Mouse (Mus musculus) midbrain, embryonic 13.5 days (tissue): ENCODE results near the gene Zdhhc19. TPM values are rescaled to one million over a fixed set of nuclear protein-coding genes. Genes with fewer than 3 reads are reported as not detected.

Source experiments
- ATAC-seq: fragments of 200-750 bp; cut with Nextera tagmentation; 2 replicates; pipeline ENCODE4 v1.8.0; 2017; ENCODE audit warnings: mild to moderate bottlenecking, moderate TSS enrichment, moderate library complexity
- H3K27ac ChIP-seq: fragments of 300-500 bp; sonication (generic); 2 replicates; pipeline ENCODE4 v1.5.1; 2015; ENCODE audit warnings: inconsistent platforms, mild to moderate bottlenecking, moderate library complexity
- H3K27me3 ChIP-seq: fragments of 300-500 bp; sonication (generic); 2 replicates; pipeline ENCODE4 v1.6.1; 2015; ENCODE audit warnings: mild to moderate bottlenecking, inconsistent platforms
- H3K36me3 ChIP-seq: fragments of 300-500 bp; sonication (generic); 2 replicates; pipeline ENCODE4 v1.6.1; 2015; ENCODE audit warnings: mild to moderate bottlenecking, inconsistent platforms
- H3K4me1 ChIP-seq: fragments of 300-500 bp; sonication (generic); replicated peaks from 2 replicates; pipeline ENCODE4 v1.6.1; 2015; ENCODE audit warnings: inconsistent platforms
- H3K4me2 ChIP-seq: fragments of 300-500 bp; sonication (generic); replicated peaks from 2 replicates; pipeline ENCODE4 v1.6.1; 2015; ENCODE audit warnings: moderate library complexity, mild to moderate bottlenecking, inconsistent platforms
- H3K4me3 ChIP-seq: fragments of 300-500 bp; sonication (generic); replicated peaks from 2 replicates; pipeline ENCODE4 v1.5.1; 2015; ENCODE audit warnings: mild to moderate bottlenecking, inconsistent platforms
- H3K9ac ChIP-seq: fragments of 300-500 bp; sonication (generic); replicated peaks from 2 replicates; pipeline ENCODE4 v1.6.1; 2015; ENCODE audit warnings: mild to moderate bottlenecking, inconsistent platforms
- H3K9me3 ChIP-seq: fragments of 300-500 bp; sonication (generic); 2 replicates; pipeline ENCODE4 v1.6.1; 2016; ENCODE audit warnings: mild to moderate bottlenecking, inconsistent platforms
- WGBS: fragments of 180-500 bp; shearing (Covaris S2); methylation state at CpG from one replicate; pipeline ENCODE4 v1.1.7; 2015; 5-methylcytosine and 5-hydroxymethylcytosine counted together
- polyA plus RNA-seq: library from polyadenylated mRNA; unstranded; fragments of >200 nt; fragmentation: Nextera tagmentation; extraction: Ambion mirVana; gene quantifications from 2 replicates; pipeline ENCODE4 v1.2.1, GENCODE M21; 2015

Zdhhc19 gene
- polyA plus RNA-seq, 1 experiment from 2014 or later, result not detected

DNA sequence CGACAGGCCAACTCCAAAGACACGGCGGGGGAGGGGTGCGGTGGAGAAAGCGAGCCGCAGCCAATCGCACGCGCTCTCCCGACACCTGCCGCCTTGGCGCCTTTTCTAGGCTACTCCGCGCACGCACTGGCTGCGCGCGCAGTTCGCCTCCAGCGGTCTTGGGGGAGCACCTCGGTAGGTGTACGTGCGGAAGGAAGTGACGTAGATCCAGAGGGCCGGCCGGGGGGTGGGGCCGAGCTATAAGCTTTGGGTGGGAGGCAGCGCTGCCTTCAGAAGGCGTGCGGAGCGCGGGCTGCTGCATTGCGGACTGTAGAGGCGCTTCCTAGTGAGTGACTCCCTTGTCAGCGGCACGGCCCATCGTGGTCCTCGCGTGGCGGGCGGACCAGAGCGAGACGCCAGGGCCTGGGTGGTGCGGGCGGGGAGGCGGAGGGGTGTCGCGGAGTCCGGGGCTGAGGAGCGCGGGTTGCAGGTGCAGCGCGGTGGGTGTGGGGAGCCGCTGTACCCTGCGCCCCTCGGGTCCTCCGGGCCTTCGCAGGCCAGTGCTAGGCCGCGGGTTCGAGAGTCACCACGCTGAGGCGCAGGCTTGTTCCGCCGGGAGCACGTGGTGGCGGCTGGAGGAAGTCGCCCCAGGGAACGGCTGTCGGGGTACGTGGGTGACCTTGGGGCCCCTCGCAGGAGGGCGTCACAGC lies 112.8 kb downstream of the Zdhhc19 start, which contains the start of gene Tfrc:
TSS of gene Tfrc (plus strand) at position 209 of the 689 bp plus-strand sequence.
- H3K4me3 ChIP-seq, result peak within 1 kb of the TSS; percentile 88
- peak within 1 kb of the TSS; percentile 89 for H3K9ac ChIP-seq
- H3K4me1 ChIP-seq, result peaks cover 21% of the 10 kb centered on the region
- peaks cover 15% of the 10 kb centered on the region for H3K27me3 ChIP-seq
- peak within 1 kb of the TSS; percentile 95 for H3K27ac ChIP-seq
- WGBS, result under 1% methylated on average over 72 of the region's 73 CpGs
- ATAC-seq, result peak; percentile 100
- peak within 1 kb of the TSS; percentile 70 for H3K4me2 ChIP-seq
- H3K36me3 ChIP-seq, result no peaks in the 10 kb centered on the region
- no peaks in the 10 kb centered on the region for H3K9me3 ChIP-seq

DNA sequence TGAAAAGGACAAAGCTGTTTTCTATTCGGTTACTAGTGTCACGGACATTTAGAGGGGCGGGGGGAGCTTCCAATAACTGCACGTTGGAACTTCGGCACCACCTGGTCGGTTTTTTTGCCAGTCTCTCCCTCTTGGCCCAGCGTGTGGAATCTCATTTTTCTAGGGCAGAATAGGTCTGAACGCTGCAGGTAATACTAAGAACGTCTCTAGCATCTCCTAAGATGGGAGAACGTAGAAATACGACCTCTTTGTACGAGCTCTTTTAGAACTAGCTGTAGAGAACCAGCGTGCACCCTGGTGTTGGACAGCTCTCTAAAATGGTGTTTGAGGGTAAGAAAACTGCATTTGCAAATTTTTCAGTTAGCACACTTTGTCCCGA lies 113.3 kb downstream of the Zdhhc19 start:
- Histone ChIP-seq H3K4me3 (peak overlapping the region; percentile 88), H3K4me2 (peak overlapping the region; percentile 70)
- WGBS, result under 1% methylated on average over 14 of the region's 14 CpGs

DNA sequence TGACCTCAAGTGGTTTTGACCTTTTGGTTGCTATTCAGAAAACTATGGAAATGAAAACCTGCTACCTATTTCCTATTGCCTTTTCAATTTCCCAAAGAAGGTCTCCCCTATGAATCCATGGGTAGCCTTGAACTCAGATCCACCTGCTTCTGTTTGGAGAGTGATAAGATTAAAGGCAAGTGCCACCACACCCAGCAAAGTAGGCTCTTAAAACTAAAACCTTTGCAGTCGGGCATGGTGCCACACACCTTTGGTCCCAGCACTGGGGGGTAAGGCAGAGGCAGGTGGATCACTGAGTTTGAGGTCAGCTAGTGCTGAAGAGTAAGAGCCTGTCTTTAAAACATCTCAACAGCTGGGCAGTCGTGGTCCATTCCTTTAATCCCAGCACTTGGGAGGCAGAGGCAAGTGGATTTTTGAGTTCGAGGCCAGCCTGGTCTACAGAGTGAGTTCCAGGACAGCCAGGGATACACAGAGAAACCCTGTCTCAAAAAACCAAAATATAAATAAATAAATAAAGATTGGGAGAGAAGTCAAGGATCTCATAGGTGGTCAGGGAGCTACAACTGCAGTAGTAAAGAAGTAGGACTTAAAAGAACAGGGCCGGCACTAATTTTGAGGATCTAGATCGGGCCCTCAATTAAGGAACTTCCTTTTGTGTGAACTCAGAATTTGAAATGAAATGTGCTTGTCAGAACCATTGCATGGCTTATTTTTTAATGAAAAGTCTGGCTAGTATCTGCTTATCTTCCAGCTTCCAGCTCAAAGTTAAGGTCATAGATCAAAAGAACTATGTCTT lies 114.6 kb downstream of the Zdhhc19 start:
- Histone ChIP-seq H3K4me3 (peak overlapping the region; percentile 88), H3K9me3 (no peaks in the 10 kb centered on the region), H3K9ac (no peak overlapping the region), H3K36me3 (peaks cover 11% of the 10 kb centered on the region), H3K4me1 (peaks cover 21% of the 10 kb centered on the region), H3K27ac (no peak overlapping the region), H3K27me3 (peaks cover 8% of the 10 kb centered on the region), H3K4me2 (peak overlapping the region; percentile 70)
- ATAC-seq, result no peak
- WGBS, result 71% methylated on average over 5 of the region's 5 CpGs

More for the DNA sequence above, 113.3 kb downstream of the Zdhhc19 start:
- peaks cover 15% of the 10 kb centered on the region for H3K27me3 ChIP-seq
- H3K4me1 ChIP-seq, result peaks cover 21% of the 10 kb centered on the region
- H3K9ac ChIP-seq, result peak overlapping the region; percentile 89
- peak overlapping the region; percentile 95 for H3K27ac ChIP-seq
- H3K9me3 ChIP-seq, result no peaks in the 10 kb centered on the region
- peaks cover under 1% of the 10 kb centered on the region for H3K36me3 ChIP-seq
- no peak for ATAC-seq

Other genes starting within 250 kb of the Zdhhc19 start
- gene Fbxo45, start 249.1 kb upstream of the Zdhhc19 start, polyA plus RNA-seq, result 8.3 and 8.4 TPM in 2 replicates
- 15.6 and 16.2 TPM in 2 replicates for gene Wdr53, start 249.0 kb upstream of the Zdhhc19 start, polyA plus RNA-seq
- 0.14 and 0.15 TPM in 2 replicates for gene Smco1, start 224.8 kb upstream of the Zdhhc19 start, polyA plus RNA-seq
- 26.9 and 29.7 TPM in 2 replicates for gene Rnf168, start 218.8 kb upstream of the Zdhhc19 start, polyA plus RNA-seq
- gene Ubxn7, start 164.0 kb upstream of the Zdhhc19 start, polyA plus RNA-seq, result 28.5 and 33.1 TPM in 2 replicates
- not detected in 2 replicates for gene Tm4sf19, start 95.8 kb upstream of the Zdhhc19 start, polyA plus RNA-seq
- 30.1 and 38.8 TPM in 2 replicates for gene Tctex1d2, start 76.6 kb upstream of the Zdhhc19 start, polyA plus RNA-seq
- gene Pcyt1a, start 65.3 kb upstream of the Zdhhc19 start, polyA plus RNA-seq, result 47.8 and 48.0 TPM in 2 replicates
- 0.27 and 0.39 TPM in 2 replicates for gene Slc51a, start 8.4 kb upstream of the Zdhhc19 start, polyA plus RNA-seq
- gene Tfrc, start 112.7 kb downstream of the Zdhhc19 start, polyA plus RNA-seq, result 35.8 and 45.9 TPM in 2 replicates
- 15.6 and 17.7 TPM in 2 replicates for gene Tnk2, start 147.6 kb downstream of the Zdhhc19 start, polyA plus RNA-seq
- not detected in 2 replicates for gene Muc4, start 239.6 kb downstream of the Zdhhc19 start, polyA plus RNA-seq